Mouse (Mus musculus) kidney, adult 9 months (tissue): ENCODE measurements around the gene Myh14.
A peak's percentile ranks its signal among the peaks of the same experiment; 100 is the strongest.

Experiments
- DNase-seq: peaks from one replicate; pipeline ENCODE4 v3.0.0; 2022

Myh14 gene

GRCm38 (mm10) chr7:44597666-44598065 is 73.0 kb downstream of the Myh14 start:
- DNase-seq: no peak

- no peak for DNase-seq
These were observed 73.6 kb downstream of the Myh14 start for GRCm38 (mm10) chr7:44596996-44597538.

- DNase-seq: no peak
These were observed 74.6 kb downstream of the Myh14 start for GRCm38 (mm10) chr7:44596051-44596450.

- DNase-seq: no peak
These were observed 75.5 kb downstream of the Myh14 start for GRCm38 (mm10) chr7:44595131-44595561.

GRCm38 (mm10) chr7:44594291-44594690 is 76.4 kb downstream of the Myh14 start:
- no peak for DNase-seq

GRCm38 (mm10) chr7:44593775-44594174 is 76.9 kb downstream of the Myh14 start:
- DNase-seq: peak; percentile 89

- no peak for DNase-seq
These were observed 77.6 kb downstream of the Myh14 start for GRCm38 (mm10) chr7:44593051-44593450.

- no peak for DNase-seq
These were observed 79.1 kb downstream of the Myh14 start for GRCm38 (mm10) chr7:44591348-44592116.

- peak; percentile 97 for DNase-seq
These were observed 80.0 kb downstream of the Myh14 start, which contains the start of gene Kcnc3 for GRCm38 (mm10) chr7:44590402-44591347. Gene Kcnc3, plus strand, starts transcription at chr7:44590664.

GRCm38 (mm10) chr7:44589946-44590345 is 80.7 kb downstream of the Myh14 start:
- DNase-seq: peak; percentile 66

- DNase-seq: peak; percentile 95
These were observed 81.5 kb downstream of the Myh14 start for GRCm38 (mm10) chr7:44589149-44589548.

GRCm38 (mm10) chr7:44588338-44588737 is 82.3 kb downstream of the Myh14 start:
- no peak for DNase-seq

- DNase-seq: no peak
These were observed 83.0 kb downstream of the Myh14 start for GRCm38 (mm10) chr7:44587676-44588075.

GRCm38 (mm10) chr7:44586930-44587329 is 83.7 kb downstream of the Myh14 start:
- no peak for DNase-seq

GRCm38 (mm10) chr7:44586518-44586917 is 84.1 kb downstream of the Myh14 start:
- no peak for DNase-seq

- no peak for DNase-seq
These were observed 85.0 kb downstream of the Myh14 start for GRCm38 (mm10) chr7:44585606-44586005.

GRCm38 (mm10) chr7:44584921-44585320 is 85.7 kb downstream of the Myh14 start:
- DNase-seq: no peak

GRCm38 (mm10) chr7:44584265-44584804 is 86.3 kb downstream of the Myh14 start:
- DNase-seq: no peak

GRCm38 (mm10) chr7:44583146-44583545 is 87.5 kb downstream of the Myh14 start:
- DNase-seq: no peak

GRCm38 (mm10) chr7:44582709-44583108 is 87.9 kb downstream of the Myh14 start:
- DNase-seq: no peak

GRCm38 (mm10) chr7:44581637-44582036 is 89.0 kb downstream of the Myh14 start:
- DNase-seq: no peak

GRCm38 (mm10) chr7:44576333-44576844 is 94.3 kb downstream of the Myh14 start:
- DNase-seq: peak; percentile 74

GRCm38 (mm10) chr7:44572956-44573484 is 97.6 kb downstream of the Myh14 start:
- no peak for DNase-seq
